ENCODE assay signal across 17 mouse cellular contexts in the genomic region with DNA sequence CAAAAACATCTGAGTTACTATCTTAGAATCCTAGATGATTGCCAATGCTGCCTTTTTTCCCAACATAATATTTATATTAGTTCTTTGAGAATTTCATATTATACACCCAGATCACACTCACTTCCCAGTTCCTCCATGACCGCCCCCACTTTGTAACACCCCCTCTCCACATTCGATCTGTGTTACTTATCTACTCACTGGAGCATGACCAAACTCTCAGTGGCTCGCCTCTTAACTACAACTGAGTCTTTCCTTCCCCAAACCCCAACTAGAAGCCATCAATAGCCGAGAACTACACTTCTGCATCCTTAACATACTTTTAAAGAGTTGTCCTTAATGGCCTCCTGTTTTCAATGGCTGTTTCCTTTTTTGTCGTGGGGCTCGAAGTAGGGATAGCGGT.
"Had no signal": no experiment of that assay in that cellular context is flagged by ENCODE, and none has a peak within 500 bp of the region (broad histone marks: within the 10 kb centered on the region; RNA-seq: fewer than 3 reads in every experiment).

No protein-coding gene starts in this region.

- H3K4me2 ChIP-seq: neural tube, embryonic 12.5 days; neural tube, embryonic 13.5 days; neural tube, embryonic 15.5 days; stomach, embryonic 15.5 days had no signal

- H3K4me3 ChIP-seq: neural tube, embryonic 12.5 days; neural tube, embryonic 13.5 days; neural tube, embryonic 15.5 days; stomach, embryonic 15.5 days had no signal

- DNase-seq: retina, postnatal 1 day; right cerebral cortex, adult 18-20 months; right cerebral cortex, postnatal 14 days; right cerebral cortex, postnatal 25 days; right cerebral cortex, postnatal 4 days; spleen, adult 18-20 months; thymus, adult 18-20 months; thymus, adult 2 months; thymus, postnatal 14 days; thymus, postnatal 25 days; thymus, postnatal 36 days; thymus, postnatal 4 days had no signal

- H3K27ac ChIP-seq: neural tube, embryonic 12.5 days; neural tube, embryonic 13.5 days; neural tube, embryonic 15.5 days; stomach, embryonic 15.5 days; stomach, postnatal 0 days had no signal

- H3K4me1 ChIP-seq: neural tube, embryonic 12.5 days; neural tube, embryonic 13.5 days; neural tube, embryonic 15.5 days; stomach, embryonic 15.5 days had no signal

- H3K9me3 ChIP-seq: neural tube, embryonic 12.5 days; neural tube, embryonic 13.5 days; neural tube, embryonic 15.5 days; stomach, embryonic 15.5 days had no signal

- H3K27me3 ChIP-seq: neural tube, embryonic 12.5 days; neural tube, embryonic 13.5 days; neural tube, embryonic 15.5 days; stomach, embryonic 15.5 days had no signal

- H3K9ac ChIP-seq: neural tube, embryonic 12.5 days; neural tube, embryonic 13.5 days; neural tube, embryonic 15.5 days; stomach, embryonic 15.5 days had no signal
